Mouse (Mus musculus) CH12.LX (cell line): ENCODE measurements around the gene E130114P18Rik.

Source experiments
- BHLHE40 ChIP-seq: IDR thresholded peaks from 2 replicates; pipeline ENCODE4 v1.6.1; 2011; ENCODE audit warnings: mild to moderate bottlenecking, low read depth, low read length, improper control_type of control experiment
- CTCF ChIP-seq, 2 experiments: IDR thresholded peaks in 1 of 2; conservative IDR thresholded peaks in 1 of 2; 2 replicates each; pipeline ENCODE4 v1.5.1; 2011 to 2012; ENCODE audit warnings: low read depth in 2 of 2, low read length in 2 of 2, improper control_type of control experiment in 1 of 2, inconsistent platforms in 1 of 2, mild to moderate bottlenecking in 1 of 2, moderate library complexity in 1 of 2
- EP300 ChIP-seq: IDR thresholded peaks from 2 replicates; pipeline ENCODE4 v1.6.1; 2011; ENCODE audit warnings: low read length, improper control_type of control experiment
- ETS1 ChIP-seq: conservative IDR thresholded peaks from 2 replicates; pipeline ENCODE4 v1.6.1; 2012; ENCODE audit warnings: low read depth, mild to moderate bottlenecking, inconsistent platforms, low read length, improper control_type of control experiment, moderate library complexity
- GABPA ChIP-seq: IDR thresholded peaks from 2 replicates; pipeline ENCODE4 v1.6.1; 2012; ENCODE audit warnings: low read depth, low read length, improper control_type of control experiment, inconsistent platforms; ENCODE audit not compliant: insufficient replicate concordance
- HCFC1 ChIP-seq: IDR thresholded peaks from 2 replicates; pipeline ENCODE4 v1.6.1; 2012; ENCODE audit warnings: low read depth, mild to moderate bottlenecking, inconsistent platforms, low read length, improper control_type of control experiment
- MAFK ChIP-seq: IDR thresholded peaks from 2 replicates; pipeline ENCODE4 v1.6.1; 2011; ENCODE audit warnings: low read length, improper control_type of control experiment; ENCODE audit not compliant: insufficient replicate concordance
- MEF2A ChIP-seq: IDR thresholded peaks from 2 replicates; pipeline ENCODE4 v1.6.1; 2014; ENCODE audit warnings: low read depth, mild to moderate bottlenecking, inconsistent platforms, low read length, improper control_type of control experiment, borderline replicate concordance
- MXI1 ChIP-seq: IDR thresholded peaks from 2 replicates; pipeline ENCODE4 v1.6.1; 2011; ENCODE audit warnings: mild to moderate bottlenecking, low read depth, low read length, improper control_type of control experiment
- NELFE ChIP-seq: IDR thresholded peaks from 2 replicates; pipeline ENCODE4 v1.6.1; 2011; ENCODE audit warnings: low read depth, low read length, improper control_type of control experiment
- NRF1 ChIP-seq: IDR thresholded peaks from 2 replicates; pipeline ENCODE4 v1.6.1; 2014; ENCODE audit warnings: low read depth, mild to moderate bottlenecking, inconsistent platforms, low read length, improper control_type of control experiment, moderate library complexity
- POLR2A ChIP-seq: IDR thresholded peaks from 2 replicates; pipeline ENCODE4 v1.6.1; 2011; ENCODE audit warnings: low read depth, mild to moderate bottlenecking, improper control_type of control experiment, low read length
- UBTF ChIP-seq: IDR thresholded peaks from 2 replicates; pipeline ENCODE4 v1.6.1; 2012; ENCODE audit warnings: low read depth, mild to moderate bottlenecking, inconsistent platforms, low read length, improper control_type of control experiment, moderate library complexity
- ZC3H11A ChIP-seq: IDR thresholded peaks from 2 replicates; pipeline ENCODE4 v1.6.1; 2012; ENCODE audit warnings: low read depth, mild to moderate bottlenecking, inconsistent platforms, low read length, improper control_type of control experiment

- no peak for TF ChIP-seq MXI1
- no peak for TF ChIP-seq BHLHE40
- TF ChIP-seq CTCF (conservative IDR thresholded peaks at IDR 0.05 in 1 of 2, IDR thresholded peaks at IDR 0.05 in 1 of 2; ENCODE audit: low read depth in 2 of 2, low read length in 2 of 2), result no peak
- no peak for TF ChIP-seq ZC3H11A
- no peak for TF ChIP-seq UBTF
- no peak for TF ChIP-seq MAFK
- no peak for TF ChIP-seq HCFC1
- no peak for TF ChIP-seq ETS1
- TF ChIP-seq NRF1, result no peak
- no peak for TF ChIP-seq POLR2A
- no peak for TF ChIP-seq EP300
- no peak for TF ChIP-seq MEF2A
- no peak for TF ChIP-seq NELFE
- no peak for TF ChIP-seq GABPA
Observed at GRCm38 (mm10) chr4:97820474-97821259, 42.8 kb upstream of the E130114P18Rik start.
